Mouse (Mus musculus) liver, embryonic 11.5 days (tissue): ENCODE measurements at regions not wholly inside any gene's neighbourhood (a gene's known extent, or its start where the extent isn't known, plus 50 kb on each side); places are given as distances from the start of the nearest gene placed in this dataset.

ENCODE experiments used
- ATAC-seq: fragments of 200-750 bp; cut with Nextera tagmentation; replicated peaks from 2 replicates; pipeline ENCODE4 v1.8.0; 2017; ENCODE audit warnings: moderate number of reproducible peaks, mild to moderate bottlenecking, moderate TSS enrichment, moderate library complexity; ENCODE audit not compliant: low FRiP score
- DNase-seq: peaks from one replicate; pipeline ENCODE4 v3.0.0-alpha.2; 2017; ENCODE audit warnings: low spot score
- H3K27ac ChIP-seq: fragments of 300-500 bp; sonication (generic); 2 replicates; pipeline ENCODE4 v1.5.1; 2014; ENCODE audit warnings: mild to moderate bottlenecking, low read depth, low read length, control low read depth
- H3K27me3 ChIP-seq: fragments of 300-500 bp; sonication (generic); replicated peaks from 2 replicates; pipeline ENCODE4 v1.6.1; 2014; ENCODE audit warnings: low read length, mixed read lengths; ENCODE audit not compliant: control insufficient read depth, insufficient read depth
- H3K36me3 ChIP-seq: fragments of 300-500 bp; sonication (generic); 2 replicates; pipeline ENCODE4 v1.6.1; 2014; ENCODE audit warnings: mild to moderate bottlenecking, low read length, moderate library complexity, mixed read lengths; ENCODE audit not compliant: control insufficient read depth, insufficient read depth
- H3K4me1 ChIP-seq: fragments of 300-500 bp; sonication (generic); replicated peaks from 2 replicates; pipeline ENCODE4 v1.6.1; 2014; ENCODE audit warnings: low read length, mixed read lengths; ENCODE audit not compliant: control insufficient read depth, insufficient read depth
- H3K4me2 ChIP-seq: fragments of 300-500 bp; sonication (generic); 2 replicates; pipeline ENCODE4 v1.6.1; 2014; ENCODE audit warnings: mild to moderate bottlenecking, control low read depth, moderate library complexity
- H3K4me3 ChIP-seq: fragments of 300-500 bp; sonication (generic); 2 replicates; pipeline ENCODE4 v1.5.1; 2014; ENCODE audit warnings: low read depth, low read length, control low read depth
- H3K9ac ChIP-seq: fragments of 300-500 bp; sonication (generic); 2 replicates; pipeline ENCODE4 v1.6.1; 2014; ENCODE audit warnings: low read depth, low read length, control low read depth
- H3K9me3 ChIP-seq: fragments of 300-500 bp; sonication (generic); 2 replicates; pipeline ENCODE4 v1.6.1; 2016; ENCODE audit warnings: low read length, inconsistent platforms, mixed read lengths; ENCODE audit not compliant: control insufficient read depth
- WGBS: fragments of 180-500 bp; shearing (Covaris S2); extraction: QIAGEN DNeasy Blood & Tissue Kit; methylation state at CpG from one replicate; pipeline ENCODE4 v1.1.7; 2014; 5-methylcytosine and 5-hydroxymethylcytosine counted together

- no peaks in the 10 kb centered on the region for H3K9me3 ChIP-seq
- H3K4me3 ChIP-seq: no peak overlapping the region
- no peaks in the 10 kb centered on the region for H3K4me1 ChIP-seq
- no peak overlapping the region for H3K4me2 ChIP-seq
- no peaks in the 10 kb centered on the region for H3K36me3 ChIP-seq
- no peak overlapping the region for H3K27ac ChIP-seq
- no peak overlapping the region for H3K9ac ChIP-seq
- 68% methylated on average over 4 of the region's 4 CpGs for WGBS
- DNase-seq: no peak
- H3K27me3 ChIP-seq: no peaks in the 10 kb centered on the region
- no peak for ATAC-seq
Observed at GRCm38 (mm10) chr13:71538226-71538625, 425.3 kb downstream of the Irx1 start.

GRCm38 (mm10) chr13:71532796-71533351 is 430.6 kb downstream of the Irx1 start:
- 77% methylated on average over 7 of the region's 7 CpGs for WGBS
- Histone ChIP-seq H3K27ac (no peak overlapping the region), H3K4me2 (no peak overlapping the region), H3K9ac (no peak overlapping the region), H3K27me3 (no peaks in the 10 kb centered on the region), H3K36me3 (no peaks in the 10 kb centered on the region), H3K4me1 (no peaks in the 10 kb centered on the region), H3K9me3 (no peaks in the 10 kb centered on the region), H3K4me3 (no peak overlapping the region)
- ATAC-seq (no peak), DNase-seq (no peak)

DNA sequence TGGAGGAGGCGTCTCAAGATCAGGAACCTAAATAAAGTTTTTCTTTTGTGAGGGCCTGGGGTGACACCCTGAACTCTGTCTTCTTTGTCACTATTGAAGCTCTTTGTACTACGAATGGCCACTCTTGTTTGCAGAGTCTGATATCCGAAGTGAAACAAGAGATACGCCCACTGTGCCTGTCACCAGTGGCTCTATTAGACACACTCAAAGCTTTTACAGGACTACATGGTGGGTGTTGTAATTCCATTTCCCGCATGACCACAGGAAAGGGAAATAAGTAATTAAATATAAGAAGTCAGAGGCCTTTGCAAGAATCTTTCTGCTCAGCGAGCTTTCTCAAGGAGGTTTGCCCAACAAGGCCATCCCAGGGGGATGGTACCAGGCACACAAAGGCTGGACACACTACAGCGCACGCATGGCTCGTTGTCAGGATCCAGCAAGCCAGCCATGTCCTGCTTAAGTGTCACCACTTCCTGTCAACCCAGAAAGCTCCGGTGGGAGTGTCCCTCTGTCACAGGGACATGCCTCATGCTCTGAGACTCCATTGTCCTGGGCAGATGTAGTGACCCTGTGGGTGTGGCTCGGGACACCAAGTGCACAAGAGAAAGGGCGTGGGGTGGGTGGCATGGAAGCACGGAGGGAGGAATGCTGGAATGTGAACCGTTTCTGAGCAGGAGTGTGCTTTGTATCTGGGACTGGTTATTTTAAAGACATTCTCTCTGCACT is 434.0 kb downstream of the Irx1 start:
- no peak overlapping the region for H3K4me2 ChIP-seq
- H3K4me1 ChIP-seq: no peaks in the 10 kb centered on the region
- H3K9ac ChIP-seq: no peak overlapping the region
- H3K36me3 ChIP-seq: no peaks in the 10 kb centered on the region
- DNase-seq (no peak), ATAC-seq (no peak)
- 68% methylated on average over 14 of the region's 14 CpGs for WGBS
- no peaks in the 10 kb centered on the region for H3K27me3 ChIP-seq
- no peak overlapping the region for H3K4me3 ChIP-seq
- H3K27ac ChIP-seq: no peak overlapping the region
- no peaks in the 10 kb centered on the region for H3K9me3 ChIP-seq

GRCm38 (mm10) chr13:71517776-71518175 is 445.7 kb downstream of the Irx1 start:
- no peaks in the 10 kb centered on the region for H3K4me1 ChIP-seq
- H3K27me3 ChIP-seq: no peaks in the 10 kb centered on the region
- no peak overlapping the region for H3K4me3 ChIP-seq
- DNase-seq (no peak), ATAC-seq (no peak)
- no peak overlapping the region for H3K4me2 ChIP-seq
- WGBS: 87% methylated on average over 1 of the region's 1 CpGs
- no peak overlapping the region for H3K27ac ChIP-seq
- H3K36me3 ChIP-seq: no peaks in the 10 kb centered on the region
- H3K9me3 ChIP-seq: no peaks in the 10 kb centered on the region
- H3K9ac ChIP-seq: no peak overlapping the region

GRCm38 (mm10) chr13:71513204-71513603 is 450.3 kb downstream of the Irx1 start:
- H3K4me1 ChIP-seq: no peaks in the 10 kb centered on the region
- H3K27ac ChIP-seq: no peak overlapping the region
- no peak overlapping the region for H3K4me2 ChIP-seq
- DNase-seq: no peak
- H3K9me3 ChIP-seq: no peaks in the 10 kb centered on the region
- no peak for ATAC-seq
- H3K4me3 ChIP-seq: no peak overlapping the region
- no peaks in the 10 kb centered on the region for H3K27me3 ChIP-seq
- no peaks in the 10 kb centered on the region for H3K36me3 ChIP-seq
- H3K9ac ChIP-seq: no peak overlapping the region
- 67% methylated on average over 6 of the region's 6 CpGs for WGBS

DNA sequence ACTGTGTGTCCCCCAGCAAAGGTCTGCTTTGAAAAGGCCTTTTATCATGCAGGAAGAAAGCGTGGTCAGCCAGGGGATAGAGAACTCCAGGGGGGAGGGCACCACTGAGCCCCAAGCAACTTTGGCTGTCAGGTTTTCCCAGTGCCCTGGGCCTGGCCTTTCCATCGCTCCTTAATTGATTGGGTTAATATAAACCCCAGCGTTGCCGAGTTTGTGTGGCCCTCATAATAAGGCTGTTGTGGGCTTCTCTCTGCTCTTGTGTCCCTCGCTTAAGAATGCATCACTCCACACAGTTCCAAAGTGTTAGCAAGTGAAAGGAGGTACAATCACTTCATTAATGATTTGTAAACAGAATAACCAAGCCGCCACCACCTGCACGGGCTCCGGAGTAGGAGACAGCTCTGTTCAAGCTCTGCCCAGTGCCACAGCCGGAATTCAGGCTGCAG is 455.5 kb downstream of the Irx1 start:
- Histone ChIP-seq H3K27ac (no peak overlapping the region), H3K27me3 (no peaks in the 10 kb centered on the region), H3K4me3 (no peak overlapping the region), H3K36me3 (no peaks in the 10 kb centered on the region), H3K9ac (no peak overlapping the region), H3K4me2 (no peak overlapping the region), H3K4me1 (no peaks in the 10 kb centered on the region), H3K9me3 (no peaks in the 10 kb centered on the region)
- no peak for ATAC-seq
- WGBS: 18% methylated on average over 9 of the region's 9 CpGs
- DNase-seq: no peak

DNA sequence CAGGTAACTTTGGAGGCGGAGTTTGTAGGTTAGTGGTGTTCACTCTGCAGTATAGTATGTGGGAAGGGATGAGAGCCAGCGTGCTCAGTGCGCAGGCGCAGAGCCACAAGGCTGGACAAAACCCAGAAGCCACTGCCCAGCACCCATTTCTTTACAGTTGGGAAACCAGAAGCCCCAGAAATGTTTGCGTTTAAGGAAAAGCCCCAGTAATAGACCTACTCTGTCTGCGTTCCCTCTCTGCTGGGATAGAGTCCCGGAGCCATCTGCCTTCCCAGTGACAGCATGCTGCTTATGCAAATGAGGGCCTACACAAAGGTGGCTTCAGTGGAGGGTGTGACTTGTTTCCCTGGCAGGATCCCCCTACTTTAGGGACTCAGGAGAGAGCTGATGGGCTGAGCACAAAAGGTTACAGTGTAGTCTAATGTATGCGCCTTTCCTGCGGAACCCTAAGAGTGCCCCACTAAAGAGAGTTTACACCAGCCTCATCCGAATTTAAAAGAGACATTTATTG is 456.0 kb downstream of the Irx1 start:
- H3K27me3 ChIP-seq: no peaks in the 10 kb centered on the region
- H3K4me3 ChIP-seq: no peak overlapping the region
- no peaks in the 10 kb centered on the region for H3K4me1 ChIP-seq
- WGBS: 23% methylated on average over 10 of the region's 10 CpGs
- ATAC-seq (no peak), DNase-seq (no peak)
- no peaks in the 10 kb centered on the region for H3K9me3 ChIP-seq
- peak overlapping the region; percentile 12; the same call in 1 of the 2 replicates for H3K4me2 ChIP-seq
- H3K36me3 ChIP-seq: no peaks in the 10 kb centered on the region
- no peak overlapping the region for H3K9ac ChIP-seq
- no peak overlapping the region for H3K27ac ChIP-seq

GRCm38 (mm10) chr13:71506777-71507176 is 456.7 kb downstream of the Irx1 start:
- H3K27me3 ChIP-seq: no peaks in the 10 kb centered on the region
- no peak for DNase-seq
- no peaks in the 10 kb centered on the region for H3K4me1 ChIP-seq
- H3K4me2 ChIP-seq: no peak overlapping the region; the same call in 1 of the 2 replicates
- H3K9me3 ChIP-seq: no peaks in the 10 kb centered on the region
- no peak overlapping the region for H3K4me3 ChIP-seq
- no peak for ATAC-seq
- 31% methylated on average over 7 of the region's 7 CpGs for WGBS
- H3K27ac ChIP-seq: no peak overlapping the region
- no peaks in the 10 kb centered on the region for H3K36me3 ChIP-seq
- no peak overlapping the region for H3K9ac ChIP-seq

- H3K36me3 ChIP-seq: no peaks in the 10 kb centered on the region
- H3K27ac ChIP-seq: no peak overlapping the region
- DNase-seq: no peak
- no peaks in the 10 kb centered on the region for H3K9me3 ChIP-seq
- no peaks in the 10 kb centered on the region for H3K4me1 ChIP-seq
- H3K4me3 ChIP-seq: no peak overlapping the region
- no peaks in the 10 kb centered on the region for H3K27me3 ChIP-seq
- H3K4me2 ChIP-seq: no peak overlapping the region
- 74% methylated on average over 6 of the region's 6 CpGs for WGBS
- ATAC-seq: no peak
- H3K9ac ChIP-seq: no peak overlapping the region
Observed at GRCm38 (mm10) chr13:71489773-71490172, 473.8 kb downstream of the Irx1 start.
